Mouse (Mus musculus): ENCODE results near the gene Zfp385a. TPM values are rescaled to one million over a fixed set of nuclear protein-coding genes. Genes with fewer than 3 reads are reported as not detected.

Gene Zfp385a
- 10.9 and 12.2 TPM in 2 replicates for polyA plus RNA-seq (2015; fragmentation: Nextera tagmentation; extraction: Ambion mirVana)

- Histone ChIP-seq H3K27ac (peak within 1 kb of the TSS; percentile 22; the same call in 1 of the 2 replicates), H3K36me3 (peaks cover 14% of the 10 kb centered on the region), H3K4me1 (peaks cover 55% of the 10 kb centered on the region), H3K4me2 (peak within 1 kb of the TSS; percentile 80), H3K4me3 (peak within 1 kb of the TSS; percentile 64), H3K9ac (peak within 1 kb of the TSS; percentile 65), H3K9me3 (no peaks in the 10 kb centered on the region), H3K27me3 (peaks cover 35% of the 10 kb centered on the region)
- ATAC-seq (ENCODE audit: insufficient number of reproducible peaks, insufficient read depth, low FRiP score, low TSS enrichment, low read depth), result no peak
- under 1% methylated on average over 24 of the region's 26 CpGs for WGBS
Observed at GRCm38 (mm10) chr15:103339961-103340337, at the start of gene Zfp385a. Zfp385a (minus strand) TSS chr15:103340093.

- Histone ChIP-seq H3K27me3 (no peaks in the 10 kb centered on the region), H3K4me3 (no peak overlapping the region), H3K9me3 (no peaks in the 10 kb centered on the region), H3K4me1 (no peaks in the 10 kb centered on the region), H3K9ac (no peak overlapping the region), H3K36me3 (no peaks in the 10 kb centered on the region), H3K4me2 (no peak overlapping the region), H3K27ac (no peak overlapping the region)
- WGBS, result 49% methylated on average over 4 of the region's 4 CpGs
- no peak for ATAC-seq (ENCODE audit: insufficient number of reproducible peaks, insufficient read depth, low FRiP score, low TSS enrichment, low read depth)
Observed at GRCm38 (mm10) chr15:103388556-103389145, 48.8 kb upstream of the Zfp385a start.

GRCm38 (mm10) chr15:103383771-103384488 is 44.0 kb upstream of the Zfp385a start:
- Histone ChIP-seq H3K9me3 (no peaks in the 10 kb centered on the region), H3K4me1 (peaks cover 8% of the 10 kb centered on the region), H3K4me3 (no peak overlapping the region), H3K27ac (peak overlapping the region; percentile 34; the same call in 1 of the 2 replicates), H3K36me3 (no peaks in the 10 kb centered on the region), H3K27me3 (no peaks in the 10 kb centered on the region), H3K4me2 (no peak overlapping the region), H3K9ac (no peak overlapping the region)
- no peak for ATAC-seq (ENCODE audit: insufficient number of reproducible peaks, insufficient read depth, low FRiP score, low TSS enrichment, low read depth)
- 60% methylated on average over 7 of the region's 7 CpGs for whole genome bisulfite sequencing

GRCm38 (mm10) chr15:103382795-103383406 is 43.0 kb upstream of the Zfp385a start:
- Histone ChIP-seq H3K36me3 (no peaks in the 10 kb centered on the region), H3K27ac (0 out of 2 replicates have a peak overlapping the region, but pooled peaks have one; percentile 34), H3K4me2 (no peak overlapping the region), H3K4me3 (no peak overlapping the region), H3K27me3 (no peaks in the 10 kb centered on the region), H3K9ac (no peak overlapping the region), H3K4me1 (peaks cover 16% of the 10 kb centered on the region), H3K9me3 (no peaks in the 10 kb centered on the region)
- ATAC-seq (ENCODE audit: insufficient number of reproducible peaks, insufficient read depth, low FRiP score, low TSS enrichment, low read depth), result no peak
- WGBS, result 32% methylated on average over 5 of the region's 5 CpGs

DNA sequence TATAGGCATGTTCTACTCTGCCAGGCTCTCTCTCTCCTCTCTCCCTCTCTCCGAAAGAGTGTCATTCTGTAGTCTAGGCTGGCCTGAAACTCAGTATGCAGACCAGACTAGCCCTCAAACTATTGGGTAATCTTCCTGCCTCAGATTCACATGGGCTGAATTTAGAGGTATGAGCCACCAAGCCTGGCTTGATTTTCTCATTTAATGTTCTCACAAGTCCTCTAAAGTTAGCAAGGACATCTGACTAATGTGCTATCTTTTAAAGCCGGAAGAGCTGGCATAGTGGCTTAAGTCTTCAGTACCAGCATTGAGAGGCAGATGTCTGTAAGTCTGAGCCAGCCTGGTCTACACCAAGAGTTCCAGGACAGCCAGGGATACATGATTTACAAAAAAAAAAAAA is 42.2 kb upstream of the Zfp385a start:
- Histone ChIP-seq H3K27ac (no peak overlapping the region), H3K4me2 (no peak overlapping the region), H3K9ac (no peak overlapping the region), H3K4me3 (no peak overlapping the region), H3K36me3 (no peaks in the 10 kb centered on the region), H3K9me3 (no peaks in the 10 kb centered on the region), H3K27me3 (no peaks in the 10 kb centered on the region), H3K4me1 (peaks cover 16% of the 10 kb centered on the region)
- 83% methylated on average over 2 of the region's 2 CpGs for WGBS
- no peak for ATAC-seq (ENCODE audit: insufficient number of reproducible peaks, insufficient read depth, low FRiP score, low TSS enrichment, low read depth)

DNA sequence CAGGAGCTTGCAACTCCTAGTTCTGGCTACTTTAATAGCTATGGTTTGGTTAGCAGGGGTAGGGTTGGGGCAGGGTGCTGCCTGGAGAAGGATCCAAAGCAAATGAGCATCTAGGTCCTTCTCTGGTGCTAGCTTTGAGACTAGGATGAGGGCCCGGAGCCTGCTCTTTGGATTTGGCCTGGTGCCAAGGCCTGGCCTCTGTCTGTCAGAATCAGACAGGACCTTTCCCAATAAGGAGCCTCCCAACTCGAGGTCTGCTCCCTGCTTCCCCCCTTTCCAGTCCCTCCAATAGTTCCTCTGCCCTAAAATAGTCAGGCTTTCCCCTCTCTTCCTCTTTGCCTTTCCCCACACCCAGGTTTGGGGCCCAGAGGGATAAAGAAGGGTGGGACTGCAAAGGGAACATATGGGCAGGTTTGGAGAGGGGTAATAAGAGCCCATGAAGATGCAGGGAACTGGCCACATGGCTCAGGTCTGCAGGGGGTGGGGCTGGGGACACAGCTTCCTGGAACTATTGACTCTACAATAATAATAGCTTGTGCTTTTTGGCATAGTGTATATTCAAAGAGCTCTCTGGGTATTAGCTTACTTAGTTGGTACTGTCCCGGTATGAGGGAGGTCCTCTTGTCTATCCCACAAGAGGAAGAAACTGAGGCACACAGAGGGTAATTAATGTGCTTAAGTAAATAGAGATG is 38.9 kb upstream of the Zfp385a start:
- 54% methylated on average over 3 of the region's 3 CpGs for WGBS
- Histone ChIP-seq H3K4me3 (no peak overlapping the region), H3K27ac (no peak overlapping the region), H3K36me3 (no peaks in the 10 kb centered on the region), H3K9ac (no peak overlapping the region), H3K9me3 (no peaks in the 10 kb centered on the region), H3K4me1 (peaks cover 19% of the 10 kb centered on the region), H3K4me2 (no peak overlapping the region), H3K27me3 (no peaks in the 10 kb centered on the region)
- no peak for ATAC-seq (ENCODE audit: insufficient number of reproducible peaks, insufficient read depth, low FRiP score, low TSS enrichment, low read depth)

DNA sequence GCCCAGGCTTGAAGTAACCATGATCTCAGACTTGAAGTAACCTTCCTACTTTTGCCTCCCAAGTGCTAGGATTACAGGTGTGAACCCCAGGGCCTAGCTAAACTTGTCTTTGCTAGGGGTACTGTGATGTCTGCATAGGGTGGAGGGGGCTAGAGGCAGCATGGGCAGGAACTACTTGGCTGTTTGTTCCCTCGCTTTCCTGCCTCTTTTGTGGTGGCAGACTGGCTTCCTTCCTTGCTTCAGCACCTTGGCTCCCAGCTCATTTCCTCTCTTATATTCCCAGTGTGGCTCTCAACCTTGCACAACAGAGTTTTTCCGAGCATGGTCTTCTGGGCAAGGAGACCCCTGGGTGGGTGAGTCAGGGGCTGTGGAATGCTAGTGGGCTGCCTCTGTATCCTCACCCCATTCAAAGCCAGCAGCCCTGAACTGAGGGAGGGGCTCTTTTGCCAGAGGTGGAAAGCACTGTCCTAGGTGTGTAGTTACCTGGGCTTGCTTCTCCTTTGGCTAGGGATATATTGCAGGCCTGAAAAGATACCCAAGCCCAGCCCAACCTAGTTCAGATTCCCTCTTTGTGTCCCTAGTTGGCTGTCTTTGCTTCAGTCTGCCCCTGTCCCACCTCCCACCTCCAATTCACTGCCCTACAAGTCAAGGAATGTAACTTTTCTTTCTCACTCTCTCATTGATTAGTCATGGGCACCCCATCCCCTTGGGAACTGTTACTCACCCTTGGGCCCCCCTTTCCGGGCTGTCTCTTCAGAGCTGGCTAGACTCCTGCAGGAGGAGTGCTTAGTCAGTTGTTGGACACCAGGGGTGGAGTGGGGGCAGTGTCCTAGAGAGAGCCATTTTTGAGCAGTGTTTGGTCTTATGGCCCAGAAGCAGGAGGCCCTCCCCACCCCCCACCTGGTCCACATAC is 38.1 kb upstream of the Zfp385a start:
- Histone ChIP-seq H3K27me3 (no peaks in the 10 kb centered on the region), H3K4me1 (peaks cover 15% of the 10 kb centered on the region), H3K9me3 (no peaks in the 10 kb centered on the region), H3K27ac (peak overlapping the region; percentile 5; the same call in 1 of the 2 replicates), H3K9ac (no peak overlapping the region), H3K4me2 (no peak overlapping the region), H3K36me3 (no peaks in the 10 kb centered on the region), H3K4me3 (no peak overlapping the region)
- WGBS, result 53% methylated on average over 3 of the region's 3 CpGs
- peak; percentile 45; the same call in 1 of the 2 replicates for ATAC-seq (ENCODE audit: insufficient number of reproducible peaks, insufficient read depth, low FRiP score, low TSS enrichment, low read depth)

DNA sequence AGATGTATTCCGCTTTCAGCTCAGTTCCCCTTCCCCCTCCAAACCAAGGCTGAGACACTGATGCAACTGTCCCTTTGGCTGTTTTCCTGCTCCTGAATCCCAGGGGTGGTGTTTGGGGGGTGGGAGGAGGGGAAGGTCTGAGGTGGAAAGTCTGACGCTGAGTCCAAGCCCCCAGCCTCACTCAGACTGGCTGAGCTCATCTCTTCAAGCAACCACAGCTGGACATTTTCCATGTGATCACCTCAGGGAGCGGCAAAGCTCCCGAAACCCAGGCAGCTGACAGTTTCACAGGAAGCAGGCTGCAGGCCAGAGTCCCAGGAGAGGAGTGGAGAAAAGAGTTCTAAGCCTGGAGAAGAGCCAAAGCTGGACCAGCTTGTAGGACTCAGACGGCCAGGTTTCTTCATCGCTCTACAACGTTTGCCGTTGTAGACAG is 37.0 kb upstream of the Zfp385a start:
- Histone ChIP-seq H3K4me2 (no peak overlapping the region), H3K4me1 (peaks cover 16% of the 10 kb centered on the region), H3K36me3 (no peaks in the 10 kb centered on the region), H3K4me3 (no peak overlapping the region), H3K27ac (no peak overlapping the region), H3K9ac (no peak overlapping the region), H3K9me3 (no peaks in the 10 kb centered on the region), H3K27me3 (no peaks in the 10 kb centered on the region)
- no peak for ATAC-seq (ENCODE audit: insufficient number of reproducible peaks, insufficient read depth, low FRiP score, low TSS enrichment, low read depth)
- 59% methylated on average over 8 of the region's 8 CpGs for WGBS

DNA sequence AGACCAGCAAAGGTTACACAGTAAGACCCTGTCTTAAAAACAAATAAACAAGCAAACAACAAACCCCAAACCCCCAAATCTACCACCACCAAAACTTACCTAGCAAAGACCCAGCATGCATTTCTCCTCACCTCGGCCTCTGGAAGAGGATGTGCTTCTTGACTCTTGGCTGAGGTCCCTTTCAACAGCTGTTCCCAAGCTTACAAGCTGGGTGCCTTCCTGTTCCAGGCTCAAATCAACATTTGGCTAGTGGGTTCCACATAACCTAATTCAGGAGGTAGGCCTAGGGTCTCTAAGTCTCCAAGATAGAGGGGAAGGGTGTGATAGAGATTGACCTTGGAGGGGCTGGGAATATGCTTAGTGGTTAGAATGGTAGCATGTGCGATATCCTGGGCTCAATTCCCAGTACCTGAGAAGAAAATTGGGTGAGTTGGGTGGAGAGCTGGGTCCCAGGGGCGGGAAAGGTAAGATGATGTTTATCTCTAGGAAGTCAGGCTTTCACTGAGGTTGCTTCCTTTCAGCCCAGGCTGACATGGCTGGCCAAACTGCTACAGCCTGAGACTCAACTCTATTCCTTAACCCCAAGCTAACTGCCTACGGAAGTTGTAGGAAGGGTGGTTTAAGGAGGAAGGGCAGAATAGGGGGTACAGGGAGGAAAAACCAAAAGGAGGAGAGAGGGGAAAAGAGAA is 35.4 kb upstream of the Zfp385a start:
- Histone ChIP-seq H3K9me3 (no peaks in the 10 kb centered on the region), H3K27ac (no peak overlapping the region), H3K4me3 (no peak overlapping the region), H3K36me3 (no peaks in the 10 kb centered on the region), H3K9ac (no peak overlapping the region), H3K27me3 (no peaks in the 10 kb centered on the region), H3K4me2 (no peak overlapping the region), H3K4me1 (peaks cover 24% of the 10 kb centered on the region)
- ATAC-seq (ENCODE audit: insufficient number of reproducible peaks, insufficient read depth, low FRiP score, low TSS enrichment, low read depth), result no peak
- 86% methylated on average over 4 of the region's 4 CpGs for WGBS

DNA sequence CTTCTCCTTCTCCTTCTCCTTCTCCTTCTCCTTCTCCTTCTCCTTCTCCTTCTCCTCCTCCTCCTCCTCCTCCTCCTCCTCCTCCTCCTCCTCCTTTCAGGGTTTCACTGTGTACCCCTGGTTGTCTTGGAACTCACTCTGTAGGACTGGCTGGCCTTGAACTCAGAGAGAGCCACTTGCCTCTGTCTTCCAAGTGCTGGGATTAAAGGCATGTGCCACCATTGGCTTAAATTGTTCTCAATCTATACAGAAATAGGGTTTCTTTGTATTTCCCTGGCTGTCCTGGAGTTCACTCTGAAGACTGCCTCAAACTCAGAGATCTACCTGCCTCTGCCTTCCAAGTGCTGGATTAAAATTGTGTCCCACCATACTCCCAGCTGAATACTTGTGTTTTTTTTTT is 32.6 kb upstream of the Zfp385a start:
- Histone ChIP-seq H3K36me3 (no peaks in the 10 kb centered on the region), H3K4me2 (no peak overlapping the region), H3K9ac (no peak overlapping the region), H3K4me3 (no peak overlapping the region), H3K4me1 (peaks cover 17% of the 10 kb centered on the region), H3K9me3 (no peaks in the 10 kb centered on the region), H3K27me3 (no peaks in the 10 kb centered on the region), H3K27ac (no peak overlapping the region)
- ATAC-seq (ENCODE audit: insufficient number of reproducible peaks, insufficient read depth, low FRiP score, low TSS enrichment, low read depth), result no peak

All from embryonic facial prominence, embryonic 13.5 days (tissue).